Mouse (Mus musculus) forebrain, embryonic 12.5 days (tissue): Measurements from ENCODE around the gene Mcts2. TPM values are rescaled to one million over a fixed set of nuclear protein-coding genes. Genes with fewer than 3 reads are reported as not detected.
A peak's percentile ranks its signal among the peaks of the same experiment; 100 is the strongest.

Experiments
- ATAC-seq: fragments of 200-750 bp; cut with Nextera tagmentation; 2 replicates; pipeline ENCODE4 v1.8.0; 2017; ENCODE audit warnings: moderate TSS enrichment; ENCODE audit not compliant: low FRiP score
- H3K27ac ChIP-seq: fragments of 300-500 bp; sonication (generic); 2 replicates; pipeline ENCODE4 v1.5.1; 2016; ENCODE audit warnings: mild to moderate bottlenecking
- H3K27me3 ChIP-seq: fragments of 300-500 bp; sonication (generic); 2 replicates; pipeline ENCODE4 v1.6.1; 2016; ENCODE audit warnings: mild to moderate bottlenecking
- H3K36me3 ChIP-seq: fragments of 300-500 bp; sonication (generic); replicated peaks from 2 replicates; pipeline ENCODE4 v1.6.1; 2016; ENCODE audit warnings: mild to moderate bottlenecking
- H3K4me1 ChIP-seq: fragments of 300-500 bp; sonication (generic); 2 replicates; pipeline ENCODE4 v1.6.1; 2016
- H3K4me2 ChIP-seq: fragments of 300-500 bp; sonication (generic); 2 replicates; pipeline ENCODE4 v1.6.1; 2016; ENCODE audit warnings: mild to moderate bottlenecking, moderate library complexity
- H3K4me3 ChIP-seq: fragments of 300-500 bp; sonication (generic); replicated peaks from 2 replicates; pipeline ENCODE4 v1.5.1; 2016; ENCODE audit warnings: mild to moderate bottlenecking
- H3K9ac ChIP-seq: fragments of 300-500 bp; sonication (generic); 2 replicates; pipeline ENCODE4 v1.6.1; 2016; ENCODE audit warnings: mild to moderate bottlenecking
- H3K9me3 ChIP-seq: fragments of 300-500 bp; sonication (generic); 2 replicates; pipeline ENCODE4 v1.6.1; 2016
- WGBS: fragments of 180-500 bp; shearing (Covaris S2); methylation state at CpG from one replicate; pipeline ENCODE4 v1.1.7; 2016; 5-methylcytosine and 5-hydroxymethylcytosine counted together
- polyA plus RNA-seq: library from polyadenylated mRNA; unstranded; fragments of >200 nt; fragmentation: Nextera tagmentation; extraction: Ambion mirVana; gene quantifications from 2 replicates; pipeline ENCODE4 v1.2.1, GENCODE M21; 2016

The Mcts2 gene
- polyA plus RNA-seq, 1 experiment from 2014 or later, result 41.2 TPM

GRCm38 (mm10) chr2:152670983-152671641 lies 15.7 kb upstream of the Mcts2 start:
- Histone ChIP-seq H3K9ac (peak overlapping the region; percentile 90), H3K4me1 (peaks cover 33% of the 10 kb centered on the region), H3K4me2 (peak overlapping the region; percentile 87), H3K27me3 (no peaks in the 10 kb centered on the region), H3K9me3 (no peaks in the 10 kb centered on the region), H3K4me3 (peak overlapping the region; percentile 98), H3K36me3 (peaks cover 34% of the 10 kb centered on the region), H3K27ac (peak overlapping the region; percentile 94)
- ATAC-seq, result no peak
- WGBS, result 64% methylated on average over 9 of the region's 9 CpGs

GRCm38 (mm10) chr2:152671642-152671999 lies 15.2 kb upstream of the Mcts2 start:
- 41% methylated on average over 5 of the region's 5 CpGs for WGBS
- no peaks in the 10 kb centered on the region for H3K27me3 ChIP-seq
- H3K9me3 ChIP-seq, result no peaks in the 10 kb centered on the region

GRCm38 (mm10) chr2:152672166-152672565 lies 14.7 kb upstream of the Mcts2 start:
- H3K4me2 ChIP-seq, result peak overlapping the region; percentile 87
- H3K27ac ChIP-seq, result no peak overlapping the region
- WGBS, result 86% methylated on average over 12 of the region's 12 CpGs
- peaks cover 45% of the 10 kb centered on the region for H3K36me3 ChIP-seq
- H3K4me3 ChIP-seq, result peak overlapping the region; percentile 98
- ATAC-seq, result no peak
- H3K9ac ChIP-seq, result peak overlapping the region; percentile 90
- no peaks in the 10 kb centered on the region for H3K27me3 ChIP-seq
- peaks cover 33% of the 10 kb centered on the region for H3K4me1 ChIP-seq
- no peaks in the 10 kb centered on the region for H3K9me3 ChIP-seq

More at GRCm38 (mm10) chr2:152671642-152671999, 15.2 kb upstream of the Mcts2 start:
- H3K9ac ChIP-seq, result peak overlapping the region; percentile 90
- H3K4me2 ChIP-seq, result peak overlapping the region; percentile 87
- peak overlapping the region; percentile 98 for H3K4me3 ChIP-seq
- peaks cover 33% of the 10 kb centered on the region for H3K4me1 ChIP-seq
- peaks cover 40% of the 10 kb centered on the region for H3K36me3 ChIP-seq
- ATAC-seq, result no peak
- H3K27ac ChIP-seq, result 0 out of 2 replicates have a peak overlapping the region, but pooled peaks have one; percentile 94

GRCm38 (mm10) chr2:152674148-152674547 lies 12.7 kb upstream of the Mcts2 start:
- Histone ChIP-seq H3K36me3 (peaks cover 65% of the 10 kb centered on the region), H3K4me1 (peaks cover 30% of the 10 kb centered on the region), H3K9ac (no peak overlapping the region), H3K4me2 (no peak overlapping the region), H3K4me3 (no peak overlapping the region), H3K9me3 (no peaks in the 10 kb centered on the region), H3K27ac (no peak overlapping the region), H3K27me3 (no peaks in the 10 kb centered on the region)
- WGBS, result 91% methylated on average over 11 of the region's 11 CpGs
- no peak for ATAC-seq

GRCm38 (mm10) chr2:152675252-152675791 lies 11.5 kb upstream of the Mcts2 start:
- Histone ChIP-seq H3K4me1 (peaks cover 30% of the 10 kb centered on the region), H3K4me3 (no peak overlapping the region), H3K9ac (no peak overlapping the region), H3K9me3 (no peaks in the 10 kb centered on the region), H3K4me2 (no peak overlapping the region), H3K27me3 (no peaks in the 10 kb centered on the region), H3K36me3 (peaks cover 77% of the 10 kb centered on the region), H3K27ac (no peak overlapping the region)
- 91% methylated on average over 13 of the region's 13 CpGs for WGBS
- ATAC-seq, result no peak

GRCm38 (mm10) chr2:152678302-152678701 lies 8.5 kb upstream of the Mcts2 start:
- Histone ChIP-seq H3K4me3 (no peak overlapping the region), H3K4me1 (peaks cover 1% of the 10 kb centered on the region), H3K36me3 (peaks cover 89% of the 10 kb centered on the region), H3K27ac (no peak overlapping the region), H3K27me3 (no peaks in the 10 kb centered on the region), H3K9ac (no peak overlapping the region), H3K9me3 (no peaks in the 10 kb centered on the region), H3K4me2 (no peak overlapping the region)
- 60% methylated on average over 3 of the region's 3 CpGs for WGBS
- 0 out of 2 replicates have a peak, but pooled peaks have one; percentile 24 for ATAC-seq

GRCm38 (mm10) chr2:152678925-152679324 lies 7.9 kb upstream of the Mcts2 start:
- 90% methylated on average over 5 of the region's 5 CpGs for WGBS
- no peaks in the 10 kb centered on the region; the same call in 1 of the 2 replicates for H3K4me1 ChIP-seq
- no peak overlapping the region for H3K4me2 ChIP-seq
- H3K4me3 ChIP-seq, result no peak overlapping the region
- no peaks in the 10 kb centered on the region for H3K9me3 ChIP-seq
- no peak overlapping the region for H3K9ac ChIP-seq
- ATAC-seq, result no peak
- H3K36me3 ChIP-seq, result peaks cover 95% of the 10 kb centered on the region
- no peaks in the 10 kb centered on the region for H3K27me3 ChIP-seq
- H3K27ac ChIP-seq, result no peak overlapping the region

GRCm38 (mm10) chr2:152679701-152680355 lies 7.0 kb upstream of the Mcts2 start:
- Histone ChIP-seq H3K4me2 (no peak overlapping the region), H3K27me3 (no peaks in the 10 kb centered on the region), H3K4me1 (no peaks in the 10 kb centered on the region), H3K9ac (no peak overlapping the region), H3K9me3 (no peaks in the 10 kb centered on the region), H3K36me3 (peaks cover 98% of the 10 kb centered on the region), H3K27ac (no peak overlapping the region), H3K4me3 (no peak overlapping the region)
- ATAC-seq, result no peak
- WGBS, result 89% methylated on average over 8 of the region's 8 CpGs

GRCm38 (mm10) chr2:152683086-152683485 lies 3.7 kb upstream of the Mcts2 start:
- Histone ChIP-seq H3K27ac (no peak overlapping the region), H3K4me1 (peaks cover 6% of the 10 kb centered on the region), H3K27me3 (no peaks in the 10 kb centered on the region), H3K4me3 (no peak overlapping the region), H3K4me2 (no peak overlapping the region), H3K9me3 (peaks cover 4% of the 10 kb centered on the region; the same call in 1 of the 2 replicates), H3K36me3 (peaks cover 100% of the 10 kb centered on the region), H3K9ac (no peak overlapping the region)
- 95% methylated on average over 5 of the region's 5 CpGs for WGBS
- no peak for ATAC-seq

- Histone ChIP-seq H3K9me3 (peaks cover 4% of the 10 kb centered on the region; the same call in 1 of the 2 replicates), H3K27ac (peak overlapping the region; percentile 20; the same call in 1 of the 2 replicates), H3K9ac (no peak overlapping the region), H3K4me2 (peak overlapping the region; percentile 38), H3K27me3 (no peaks in the 10 kb centered on the region), H3K4me3 (peak overlapping the region; percentile 11; the same call in 1 of the 2 replicates), H3K4me1 (peaks cover 11% of the 10 kb centered on the region), H3K36me3 (peaks cover 96% of the 10 kb centered on the region)
- 58% methylated on average over 12 of the region's 12 CpGs for WGBS
- ATAC-seq, result peak; percentile 15
Observed at GRCm38 (mm10) chr2:152686399-152686798, 436 bp upstream of the Mcts2 start.

- Histone ChIP-seq H3K27ac (peak overlapping the region; percentile 58; the same call in 1 of the 2 replicates), H3K4me1 (peaks cover 20% of the 10 kb centered on the region), H3K36me3 (peaks cover 70% of the 10 kb centered on the region), H3K4me3 (no peak overlapping the region), H3K9me3 (peaks cover 2% of the 10 kb centered on the region; the same call in 1 of the 2 replicates), H3K27me3 (no peaks in the 10 kb centered on the region), H3K4me2 (no peak overlapping the region), H3K9ac (no peak overlapping the region; the same call in 1 of the 2 replicates)
- WGBS, result 73% methylated on average over 7 of the region's 7 CpGs
- ATAC-seq, result no peak
Observed at GRCm38 (mm10) chr2:152691564-152692217, 4.9 kb downstream of the Mcts2 start.

GRCm38 (mm10) chr2:152693233-152693632 lies 6.4 kb downstream of the Mcts2 start:
- Histone ChIP-seq H3K4me3 (no peak overlapping the region), H3K4me1 (peaks cover 14% of the 10 kb centered on the region), H3K9ac (peak overlapping the region; percentile 29; the same call in 1 of the 2 replicates), H3K27ac (peak overlapping the region; percentile 38; the same call in 1 of the 2 replicates), H3K36me3 (peaks cover 67% of the 10 kb centered on the region), H3K9me3 (no peaks in the 10 kb centered on the region), H3K27me3 (no peaks in the 10 kb centered on the region), H3K4me2 (peak overlapping the region; percentile 46)
- WGBS, result 22% methylated on average over 9 of the region's 9 CpGs
- peak; percentile 39 for ATAC-seq
